Mouse (Mus musculus) c-Kit-positive CD71-positive TER-119-negative erythroid progenitor cells, embryonic 14.5 days (primary cell): Measurements from ENCODE around the gene Paf1.
"Not testable (repeated sequence)": the region's sequence is repeated elsewhere in the genome, so short reads cannot be mapped to it uniquely, and the experiment has no call there.

Experiments
- DNase-seq: peaks from one replicate; pipeline ENCODE4 v3.0.0-alpha.2; 2013; ENCODE audit warnings: low read depth

Paf1 gene

GRCm38 (mm10) chr7:28385196-28385595 is 7.6 kb upstream of the Paf1 start:
- no peak for DNase-seq

- no peak for DNase-seq
These were observed 6.7 kb upstream of the Paf1 start for GRCm38 (mm10) chr7:28386007-28386406.

GRCm38 (mm10) chr7:28386462-28386861 is 6.3 kb upstream of the Paf1 start:
- DNase-seq, result peak; percentile 74

GRCm38 (mm10) chr7:28386877-28387276 is 5.9 kb upstream of the Paf1 start:
- not testable (repeated sequence) for DNase-seq

DNA sequence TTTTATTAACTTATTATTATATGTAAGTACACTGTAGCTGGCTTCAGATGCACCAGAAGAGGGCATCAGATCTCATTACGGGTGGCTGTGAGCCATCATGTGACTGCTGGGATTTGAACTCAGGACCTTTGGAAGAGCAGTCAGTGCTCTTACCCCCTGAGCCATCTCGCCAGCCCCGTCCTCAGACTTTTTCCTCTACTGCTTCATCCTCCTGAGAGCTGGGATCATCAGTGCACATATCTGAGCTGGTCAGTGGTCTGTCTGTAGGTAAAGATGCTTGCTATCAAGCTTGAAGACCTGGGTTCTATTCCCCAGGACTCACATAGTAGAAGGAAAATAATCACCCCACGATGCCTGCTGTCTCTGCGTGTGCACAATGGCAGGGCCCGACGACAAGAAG is 5.4 kb upstream of the Paf1 start:
- not testable (repeated sequence) for DNase-seq

- no peak for DNase-seq
These were observed 2.4 kb upstream of the Paf1 start for GRCm38 (mm10) chr7:28390331-28390730.

DNA sequence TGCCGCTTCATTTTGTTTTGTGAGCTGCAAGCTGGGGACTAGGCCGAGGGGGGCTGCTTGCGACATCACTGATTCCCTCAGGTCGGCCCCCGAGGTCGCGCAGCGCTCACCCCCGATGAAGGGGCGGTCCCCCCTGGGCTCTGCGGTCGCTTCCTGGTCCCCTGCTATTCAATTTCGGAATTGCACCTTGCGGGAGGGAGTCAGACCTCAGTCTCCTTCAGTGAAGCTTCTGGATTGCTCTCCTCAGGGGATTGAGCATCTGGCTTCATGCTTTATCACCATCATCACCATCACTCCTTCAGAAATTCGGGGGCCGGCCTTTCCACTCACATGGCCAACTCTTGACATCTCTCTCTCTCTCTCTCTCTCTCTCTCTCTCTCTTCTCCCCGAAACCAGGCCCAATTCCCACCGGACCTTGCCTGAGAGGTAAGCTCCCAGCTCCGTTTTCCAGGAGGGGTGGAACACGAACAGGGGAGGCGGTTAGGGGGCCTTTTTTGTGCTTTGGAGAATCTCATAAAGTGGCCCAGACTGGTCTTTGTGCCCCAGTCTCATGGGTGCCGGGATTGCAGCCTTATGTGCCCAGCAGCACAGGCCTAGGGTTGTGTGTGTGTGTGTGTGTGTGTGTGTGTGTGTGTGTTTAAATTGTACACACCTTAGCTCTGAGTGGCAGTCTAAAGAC is 661 bp downstream of the Paf1 start:
- no peak for DNase-seq

DNA sequence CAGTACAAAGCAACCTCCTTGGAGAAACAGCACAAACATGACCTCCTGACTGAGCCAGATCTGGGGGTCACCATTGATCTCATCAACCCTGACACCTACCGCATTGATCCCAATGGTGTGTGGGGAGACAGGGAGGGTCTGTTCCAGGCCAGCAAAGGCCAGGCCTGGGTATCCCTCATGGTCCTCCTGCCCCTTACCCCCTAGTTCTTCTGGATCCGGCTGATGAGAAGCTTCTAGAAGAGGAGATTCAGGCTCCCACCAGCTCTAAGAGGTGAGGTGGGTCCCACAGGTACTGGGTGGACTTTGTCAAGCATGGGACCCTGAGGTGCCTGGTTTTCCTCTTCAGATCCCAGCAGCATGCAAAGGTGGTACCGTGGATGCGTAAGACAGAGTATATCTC is 2.7 kb downstream of the Paf1 start:
- DNase-seq, result no peak

DNA sequence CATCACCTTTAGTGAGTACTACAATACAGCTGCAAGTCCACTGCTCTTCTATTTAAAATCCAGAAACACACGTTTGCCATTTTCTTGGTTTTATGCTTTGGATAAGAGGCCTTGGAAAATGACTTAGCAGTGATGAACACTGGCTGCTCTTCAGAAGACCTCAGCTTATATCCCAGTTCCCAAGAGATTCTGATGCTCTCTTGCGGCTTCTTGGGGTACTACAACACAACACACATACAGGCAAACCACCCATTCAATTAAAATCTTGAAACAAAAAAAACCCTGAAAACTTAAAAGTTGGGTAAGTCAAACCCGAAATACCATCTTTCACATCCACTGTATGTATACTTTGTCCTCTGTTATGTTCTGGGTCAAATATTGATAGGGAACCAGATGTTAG is 5.2 kb downstream of the Paf1 start:
- no peak for DNase-seq

GRCm38 (mm10) chr7:28398696-28399340 is 6.1 kb downstream of the Paf1 start:
- DNase-seq, result no peak

- DNase-seq, result no peak
These were observed 8.3 kb downstream of the Paf1 start for GRCm38 (mm10) chr7:28401030-28401429.

GRCm38 (mm10) chr7:28401942-28402341 is 9.2 kb downstream of the Paf1 start:
- DNase-seq, result no peak

DNA sequence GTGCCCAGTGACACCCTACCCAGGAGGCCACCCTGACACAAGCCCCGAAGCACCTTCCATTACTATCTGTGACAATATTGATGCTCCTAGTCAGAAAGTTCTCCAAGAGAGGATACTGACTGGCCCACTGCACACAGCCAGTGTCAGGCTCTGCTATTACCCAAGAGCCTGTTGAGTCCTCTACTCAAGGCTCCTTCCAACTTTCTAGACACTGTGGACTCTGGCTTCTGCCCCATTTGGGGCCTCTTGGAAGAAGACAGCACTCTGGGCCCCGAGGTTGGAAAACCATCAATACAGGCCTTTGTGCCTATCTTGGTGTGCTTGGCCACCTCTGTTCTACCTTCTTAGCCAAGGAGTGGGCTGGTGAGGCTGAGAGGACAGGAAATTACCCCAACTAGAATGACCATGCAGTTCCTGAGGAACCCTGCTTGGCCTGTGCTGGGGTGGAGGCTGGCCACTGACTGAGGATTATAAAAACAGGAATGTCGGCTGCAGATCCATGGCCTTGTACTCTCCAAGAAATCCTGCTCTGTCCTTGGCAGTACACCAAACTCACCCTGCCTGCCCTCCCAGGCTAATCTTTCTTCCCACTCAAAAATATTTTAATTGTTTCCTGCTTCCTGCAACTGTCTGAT is 18.2 kb downstream of the Paf1 start:
- DNase-seq, result no peak

- no peak for DNase-seq
These were observed 20.1 kb downstream of the Paf1 start for GRCm38 (mm10) chr7:28412826-28413225.

- no peak for DNase-seq
These were observed 24.6 kb downstream of the Paf1 start for GRCm38 (mm10) chr7:28417368-28417767.

DNA sequence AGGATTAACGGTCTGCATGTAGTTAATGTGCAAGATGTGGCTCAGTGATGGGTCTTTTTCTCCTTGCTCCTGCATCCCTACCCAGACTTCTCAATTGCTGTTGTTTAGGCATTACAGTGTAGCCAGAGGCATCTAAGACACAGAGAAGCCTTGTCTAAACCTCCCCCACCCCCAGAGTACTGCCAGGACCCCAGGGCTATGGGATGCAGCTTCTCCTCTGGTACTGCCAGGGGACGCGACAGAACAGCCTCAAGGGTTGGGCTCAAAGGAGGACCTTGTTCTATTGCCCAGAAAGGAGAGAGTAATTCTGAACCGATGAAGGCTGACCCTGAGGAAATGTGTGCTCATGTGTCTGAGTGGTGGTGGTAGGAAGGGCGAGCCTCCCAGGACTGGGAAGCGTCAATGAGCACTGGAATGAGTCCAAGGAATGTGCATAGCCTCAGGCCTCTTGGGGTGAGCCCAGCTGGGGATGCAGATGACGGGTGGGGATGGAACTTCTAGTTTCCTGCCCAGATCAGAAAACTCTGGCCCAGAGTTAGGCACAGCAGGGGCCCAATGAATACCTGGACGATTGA is 25.4 kb downstream of the Paf1 start:
- DNase-seq, result no peak

DNA sequence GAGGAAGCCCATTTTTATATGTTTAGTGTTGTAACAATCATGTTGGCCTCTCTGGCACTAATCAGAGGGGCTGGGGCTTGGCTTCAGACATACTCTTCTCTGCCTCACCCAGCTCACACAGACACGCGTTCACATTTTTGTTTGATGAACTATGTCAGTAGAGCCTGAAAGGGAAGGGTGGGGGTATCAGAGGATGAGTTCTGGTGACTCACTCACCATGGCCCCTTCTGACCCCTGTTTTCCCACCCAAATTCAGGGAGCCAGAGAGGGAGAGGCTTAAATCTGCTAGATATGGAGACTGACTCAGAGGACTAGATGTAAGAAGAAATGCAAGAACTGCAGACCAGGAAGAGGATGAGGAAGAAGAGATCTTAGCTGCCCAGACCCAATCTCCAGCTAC is 26.7 kb downstream of the Paf1 start:
- no peak for DNase-seq

- no peak for DNase-seq
These were observed 30.3 kb downstream of the Paf1 start for GRCm38 (mm10) chr7:28423018-28423417.

DNA sequence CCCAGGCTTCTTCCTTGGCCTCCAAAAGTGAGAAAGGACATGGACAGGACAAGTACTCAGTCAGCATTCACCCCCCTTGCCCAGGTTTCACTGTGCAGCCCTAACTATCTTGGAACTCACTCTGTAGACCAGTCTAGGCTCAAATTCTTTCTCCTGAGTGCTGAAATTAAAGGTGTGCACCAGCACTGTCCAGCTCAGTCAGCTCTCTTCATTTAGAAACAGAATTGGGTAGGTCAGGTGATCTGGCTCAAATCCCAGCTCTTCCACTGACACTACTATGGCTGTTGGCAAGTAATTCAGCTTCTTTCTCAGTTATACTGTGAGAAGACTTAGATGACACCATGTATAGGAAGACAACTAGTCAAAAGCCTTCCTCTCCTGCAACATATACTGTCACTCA is 35.0 kb downstream of the Paf1 start:
- DNase-seq, result no peak

- no peak for DNase-seq
These were observed 37.8 kb downstream of the Paf1 start for GRCm38 (mm10) chr7:28430512-28430911.

DNA sequence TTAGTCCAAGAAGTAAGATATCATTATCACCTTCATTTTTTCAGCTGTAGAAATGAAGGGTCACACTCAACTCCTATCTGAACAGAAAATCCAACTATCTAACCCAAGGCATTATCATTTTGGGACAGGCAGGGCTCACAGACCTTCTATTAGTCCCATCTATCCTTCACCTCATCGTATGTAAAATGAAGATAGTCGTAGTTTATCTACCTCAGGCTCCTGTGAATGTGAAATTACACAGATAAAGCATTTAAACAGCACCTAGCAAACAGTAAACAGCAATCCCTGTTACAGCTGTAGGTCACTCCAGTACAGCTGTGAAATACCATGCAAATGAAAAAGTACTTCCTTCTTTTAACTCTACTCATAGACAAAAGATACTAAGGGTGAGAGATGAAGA is 39.5 kb downstream of the Paf1 start:
- peak; percentile 46 for DNase-seq

GRCm38 (mm10) chr7:28435660-28436259 is 43.0 kb downstream of the Paf1 start:
- no peak for DNase-seq
